Mouse (Mus musculus) neural tube, embryonic 12.5 days (tissue): ENCODE measurements at regions not wholly inside any gene's neighbourhood (a gene's known extent, or its start where the extent isn't known, plus 50 kb on each side); places are given as distances from the start of the nearest gene placed in this dataset.

Source experiments
- ATAC-seq: fragments of 200-750 bp; cut with Nextera tagmentation; 2 replicates; pipeline ENCODE4 v1.8.0; 2017; ENCODE audit warnings: low read depth, mild to moderate bottlenecking, moderate TSS enrichment, moderate library complexity; ENCODE audit not compliant: low FRiP score
- H3K27ac ChIP-seq: fragments of 300-500 bp; sonication (generic); 2 replicates; pipeline ENCODE4 v1.5.1; 2016
- H3K27me3 ChIP-seq: fragments of 300-500 bp; sonication (generic); replicated peaks from 2 replicates; pipeline ENCODE4 v1.6.1; 2016; ENCODE audit warnings: mild to moderate bottlenecking
- H3K36me3 ChIP-seq: fragments of 300-500 bp; sonication (generic); 2 replicates; pipeline ENCODE4 v1.6.1; 2016; ENCODE audit warnings: mild to moderate bottlenecking
- H3K4me1 ChIP-seq: fragments of 300-500 bp; sonication (generic); 2 replicates; pipeline ENCODE4 v1.6.1; 2016
- H3K4me2 ChIP-seq: fragments of 300-500 bp; sonication (generic); replicated peaks from 2 replicates; pipeline ENCODE4 v1.6.1; 2016; ENCODE audit warnings: mild to moderate bottlenecking
- H3K4me3 ChIP-seq: fragments of 300-500 bp; sonication (generic); 2 replicates; pipeline ENCODE4 v1.5.1; 2016
- H3K9ac ChIP-seq: fragments of 300-500 bp; sonication (generic); 2 replicates; pipeline ENCODE4 v1.6.1; 2016; ENCODE audit warnings: mild to moderate bottlenecking
- H3K9me3 ChIP-seq: fragments of 300-500 bp; sonication (generic); 2 replicates; pipeline ENCODE4 v1.6.1; 2016; ENCODE audit warnings: mild to moderate bottlenecking
- WGBS: fragments of 180-500 bp; shearing (Covaris S2); methylation state at CpG from one replicate; pipeline ENCODE4 v1.1.7; 2016; 5-methylcytosine and 5-hydroxymethylcytosine counted together

- Histone ChIP-seq H3K27me3 (no peaks in the 10 kb centered on the region), H3K27ac (no peak overlapping the region), H3K36me3 (no peaks in the 10 kb centered on the region), H3K4me2 (no peak overlapping the region), H3K4me1 (peaks cover 3% of the 10 kb centered on the region; the same call in 1 of the 2 replicates), H3K9me3 (no peaks in the 10 kb centered on the region), H3K4me3 (no peak overlapping the region), H3K9ac (no peak overlapping the region)
- WGBS = 71% methylated on average over 12 of the region's 12 CpGs
- ATAC-seq = no peak
These were observed 76.9 kb upstream of the Rfx3 start for GRCm38 (mm10) chr19:28087607-28088546.

- Histone ChIP-seq H3K9me3 (no peaks in the 10 kb centered on the region), H3K9ac (no peak overlapping the region), H3K27me3 (no peaks in the 10 kb centered on the region), H3K4me1 (no peaks in the 10 kb centered on the region), H3K36me3 (no peaks in the 10 kb centered on the region), H3K4me2 (no peak overlapping the region), H3K27ac (no peak overlapping the region), H3K4me3 (no peak overlapping the region)
- 89% methylated on average over 3 of the region's 3 CpGs for WGBS
- no peak for ATAC-seq
These were observed 59.4 kb upstream of the Rfx3 start for GRCm38 (mm10) chr19:28070386-28070785.
